Mouse (Mus musculus): Measurements from ENCODE around the gene Krt8. TPM values are rescaled to one million over a fixed set of nuclear protein-coding genes. Genes with fewer than 3 reads are reported as not detected.

Krt8 gene
- total and polyA plus RNA-seq, 3 experiments = not detected

GRCm38 (mm10) chr15:101995484-101996236 is 8.6 kb downstream of the Krt8 start:
- no peak for DNase-seq (ENCODE audit: low spot score)
- ATAC-seq (ENCODE audit: extremely low read depth, insufficient number of reproducible peaks, low FRiP score, poor library complexity, severe bottlenecking) = peak; percentile 62
- H3K27me3 ChIP-seq (ENCODE audit: insufficient read depth, low read length) = peaks cover 8% of the 10 kb centered on the region; the same call in 1 of the 2 replicates
- no peak overlapping the region for H3K4me3 ChIP-seq (ENCODE audit: low read depth, low read length)
- no peak for TF ChIP-seq CTCF (IDR thresholded peaks at IDR 0.05; ENCODE audit: low read depth, low read length)
- no peak for TF ChIP-seq POLR2AphosphoS5 (IDR thresholded peaks at IDR 0.05; ENCODE audit: insufficient replicate concordance, low read depth, low read length)
- TF ChIP-seq GATA2 (IDR thresholded peaks at IDR 0.05; ENCODE audit: borderline replicate concordance, low read depth, low read length) = no peak
- TF ChIP-seq TAL1 (conservative IDR thresholded peaks at IDR 0.05; ENCODE audit: low read depth, low read length) = no peak
- no peak for TF ChIP-seq GATA1 (IDR thresholded peaks at IDR 0.05; ENCODE audit: borderline replicate concordance, low read length)
- H3K9me3 ChIP-seq (replicated peaks) = 0 out of 2 replicates have a peak, but pooled peaks cover 3% of the 10 kb centered on the region
- no peaks in the 10 kb centered on the region for H3K36me3 ChIP-seq (replicated peaks)
- H3K4me1 ChIP-seq (ENCODE audit: insufficient read depth, low read depth, low read length) = peaks cover 14% of the 10 kb centered on the region

DNA sequence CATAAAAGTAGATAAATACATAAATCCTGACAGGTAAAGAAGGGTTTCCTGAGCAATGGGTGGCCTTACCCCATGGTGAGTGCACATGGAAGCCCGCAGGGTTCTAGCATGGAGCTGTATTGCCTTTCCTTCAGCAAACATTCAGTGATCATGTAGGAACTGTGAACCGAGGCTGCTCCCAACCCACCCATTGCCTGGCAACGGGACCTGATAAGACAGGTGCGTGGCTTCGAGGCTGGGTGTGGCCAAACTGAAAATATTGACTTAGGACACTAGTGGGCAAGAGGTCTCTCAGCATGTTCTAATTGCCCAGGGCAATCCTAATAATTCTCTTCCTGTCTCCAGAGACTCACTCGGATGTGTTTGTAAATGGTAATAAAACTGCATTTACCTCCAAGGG is 9.9 kb downstream of the Krt8 start:
- ATAC-seq (ENCODE audit: extremely low read depth, insufficient number of reproducible peaks, low FRiP score, poor library complexity, severe bottlenecking) (no peak), DNase-seq (ENCODE audit: low spot score) (no peak)
- H3K9me3 ChIP-seq (replicated peaks) = 0 out of 2 replicates have a peak, but pooled peaks cover 3% of the 10 kb centered on the region
- H3K4me1 ChIP-seq (ENCODE audit: insufficient read depth, low read depth, low read length) = peaks cover 14% of the 10 kb centered on the region
- H3K27me3 ChIP-seq (ENCODE audit: insufficient read depth, low read length) = peaks cover 13% of the 10 kb centered on the region; the same call in 1 of the 2 replicates
- no peak overlapping the region for H3K4me3 ChIP-seq (ENCODE audit: low read depth, low read length)
- no peaks in the 10 kb centered on the region for H3K36me3 ChIP-seq (replicated peaks)
- TF ChIP-seq CTCF (IDR thresholded peaks at IDR 0.05; ENCODE audit: low read depth, low read length) (no peak), TAL1 (conservative IDR thresholded peaks at IDR 0.05; ENCODE audit: low read depth, low read length) (no peak), POLR2AphosphoS5 (IDR thresholded peaks at IDR 0.05; ENCODE audit: insufficient replicate concordance, low read depth, low read length) (no peak), GATA2 (IDR thresholded peaks at IDR 0.05; ENCODE audit: borderline replicate concordance, low read depth, low read length) (no peak), GATA1 (IDR thresholded peaks at IDR 0.05; ENCODE audit: borderline replicate concordance, low read length) (no peak)

- peaks cover 14% of the 10 kb centered on the region for H3K4me1 ChIP-seq (ENCODE audit: insufficient read depth, low read depth, low read length)
- ATAC-seq (ENCODE audit: extremely low read depth, insufficient number of reproducible peaks, low FRiP score, poor library complexity, severe bottlenecking) (no peak), DNase-seq (ENCODE audit: low spot score) (no peak)
- TF ChIP-seq CTCF (IDR thresholded peaks at IDR 0.05; ENCODE audit: low read depth, low read length) (no peak), POLR2AphosphoS5 (IDR thresholded peaks at IDR 0.05; ENCODE audit: insufficient replicate concordance, low read depth, low read length) (no peak), GATA1 (IDR thresholded peaks at IDR 0.05; ENCODE audit: borderline replicate concordance, low read length) (no peak), TAL1 (conservative IDR thresholded peaks at IDR 0.05; ENCODE audit: low read depth, low read length) (no peak), GATA2 (IDR thresholded peaks at IDR 0.05; ENCODE audit: borderline replicate concordance, low read depth, low read length) (no peak)
- H3K4me3 ChIP-seq (ENCODE audit: low read depth, low read length) = no peak overlapping the region
- peaks cover 18% of the 10 kb centered on the region; the same call in 1 of the 2 replicates for H3K27me3 ChIP-seq (ENCODE audit: insufficient read depth, low read length)
- no peaks in the 10 kb centered on the region for H3K36me3 ChIP-seq (replicated peaks)
- H3K9me3 ChIP-seq (replicated peaks) = 0 out of 2 replicates have a peak, but pooled peaks cover 3% of the 10 kb centered on the region
Observed at GRCm38 (mm10) chr15:101990946-101991345, 13.3 kb downstream of the Krt8 start.

DNA sequence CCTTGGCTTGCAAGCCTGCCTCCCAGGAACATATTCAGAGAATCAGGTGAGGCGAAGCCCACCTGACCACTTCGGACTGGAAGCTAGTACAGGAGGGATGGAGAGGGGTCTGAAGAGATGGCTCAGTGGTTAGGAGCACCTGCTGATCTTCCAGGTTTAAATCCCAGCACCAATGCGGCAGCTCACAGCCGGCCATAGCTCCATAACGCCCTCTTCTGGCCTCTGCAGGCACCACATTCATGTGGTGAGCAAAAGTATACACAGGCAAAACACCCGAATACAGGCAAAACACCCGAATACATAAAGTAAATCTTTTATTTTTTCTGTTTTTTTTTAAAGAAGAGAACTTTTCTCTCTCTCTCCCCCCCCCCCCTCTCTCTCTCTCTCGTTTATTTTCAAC is 15.6 kb downstream of the Krt8 start:
- DNase-seq (ENCODE audit: low spot score) (no peak), ATAC-seq (ENCODE audit: extremely low read depth, insufficient number of reproducible peaks, low FRiP score, poor library complexity, severe bottlenecking) (no peak)
- H3K27me3 ChIP-seq (ENCODE audit: insufficient read depth, low read length) = peaks cover 18% of the 10 kb centered on the region; the same call in 1 of the 2 replicates
- H3K36me3 ChIP-seq (replicated peaks) = no peaks in the 10 kb centered on the region
- H3K9me3 ChIP-seq (replicated peaks) = no peaks in the 10 kb centered on the region
- TF ChIP-seq GATA2 (IDR thresholded peaks at IDR 0.05; ENCODE audit: borderline replicate concordance, low read depth, low read length) = no peak
- no peak for TF ChIP-seq TAL1 (conservative IDR thresholded peaks at IDR 0.05; ENCODE audit: low read depth, low read length)
- TF ChIP-seq GATA1 (IDR thresholded peaks at IDR 0.05; ENCODE audit: borderline replicate concordance, low read length) = no peak
- TF ChIP-seq CTCF (IDR thresholded peaks at IDR 0.05; ENCODE audit: low read depth, low read length) = no peak
- TF ChIP-seq POLR2AphosphoS5 (IDR thresholded peaks at IDR 0.05; ENCODE audit: insufficient replicate concordance, low read depth, low read length) = no peak
- peaks cover 11% of the 10 kb centered on the region for H3K4me1 ChIP-seq (ENCODE audit: insufficient read depth, low read depth, low read length)
- no peak overlapping the region for H3K4me3 ChIP-seq (ENCODE audit: low read depth, low read length)

- peaks cover 12% of the 10 kb centered on the region for H3K4me1 ChIP-seq (ENCODE audit: insufficient read depth, low read depth, low read length)
- TF ChIP-seq CTCF (IDR thresholded peaks at IDR 0.05; ENCODE audit: low read depth, low read length) = peak; percentile 86
- TF ChIP-seq GATA2 (IDR thresholded peaks at IDR 0.05; ENCODE audit: borderline replicate concordance, low read depth, low read length) = no peak
- peaks cover under 1% of the 10 kb centered on the region; the same call in 1 of the 2 replicates for H3K9me3 ChIP-seq (replicated peaks)
- H3K27me3 ChIP-seq (ENCODE audit: insufficient read depth, low read length) = peaks cover 18% of the 10 kb centered on the region; the same call in 1 of the 2 replicates
- no peak overlapping the region for H3K4me3 ChIP-seq (ENCODE audit: low read depth, low read length)
- DNase-seq (ENCODE audit: low spot score) = peak; percentile 49
- no peaks in the 10 kb centered on the region for H3K36me3 ChIP-seq (replicated peaks)
- no peak for ATAC-seq (ENCODE audit: extremely low read depth, insufficient number of reproducible peaks, low FRiP score, poor library complexity, severe bottlenecking)
Observed at GRCm38 (mm10) chr15:101988119-101988518, 16.2 kb downstream of the Krt8 start.

DNA sequence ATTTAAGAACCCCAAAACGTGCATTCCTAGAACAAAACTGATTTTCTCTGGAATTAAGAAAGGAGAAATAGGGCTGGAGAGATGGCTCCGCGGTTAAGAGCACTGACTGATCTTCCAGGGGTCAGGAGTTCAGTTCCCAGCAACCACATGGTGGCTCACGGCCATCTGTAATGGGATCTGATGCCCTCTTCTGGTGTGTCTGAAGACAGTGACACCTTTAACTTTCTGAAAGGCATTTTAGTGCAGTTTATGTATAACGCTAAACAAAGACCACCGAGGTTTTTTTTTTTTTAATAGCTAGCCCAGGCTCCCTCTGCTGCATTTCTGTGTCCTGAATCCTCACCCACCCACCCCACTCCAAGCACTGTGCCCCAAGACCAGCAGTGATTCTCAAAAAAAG is 19.5 kb downstream of the Krt8 start:
- Histone ChIP-seq H3K36me3 (replicated peaks) (no peaks in the 10 kb centered on the region), H3K27me3 (ENCODE audit: insufficient read depth, low read length) (peaks cover 10% of the 10 kb centered on the region; the same call in 1 of the 2 replicates), H3K9me3 (replicated peaks) (peaks cover 3% of the 10 kb centered on the region; the same call in 1 of the 2 replicates), H3K4me3 (ENCODE audit: low read depth, low read length) (no peak overlapping the region), H3K4me1 (ENCODE audit: insufficient read depth, low read depth, low read length) (peaks cover 18% of the 10 kb centered on the region)
- DNase-seq (ENCODE audit: low spot score) (no peak), ATAC-seq (ENCODE audit: extremely low read depth, insufficient number of reproducible peaks, low FRiP score, poor library complexity, severe bottlenecking) (no peak)
- TF ChIP-seq GATA2 (IDR thresholded peaks at IDR 0.05; ENCODE audit: borderline replicate concordance, low read depth, low read length) (no peak), TAL1 (conservative IDR thresholded peaks at IDR 0.05; ENCODE audit: low read depth, low read length) (no peak), POLR2AphosphoS5 (IDR thresholded peaks at IDR 0.05; ENCODE audit: insufficient replicate concordance, low read depth, low read length) (no peak), CTCF (IDR thresholded peaks at IDR 0.05; ENCODE audit: low read depth, low read length) (no peak), GATA1 (IDR thresholded peaks at IDR 0.05; ENCODE audit: borderline replicate concordance, low read length) (no peak)
